Mouse (Mus musculus) midbrain, postnatal 0 days (tissue): ENCODE measurements at regions not wholly inside any gene's neighbourhood (a gene's known extent, or its start where the extent isn't known, plus 50 kb on each side); places are given as distances from the start of the nearest gene placed in this dataset.
A peak's percentile ranks its signal among the peaks of the same experiment; 100 is the strongest.

Experiments
- ATAC-seq: fragments of 200-750 bp; cut with Nextera tagmentation; 2 replicates; pipeline ENCODE4 v1.8.0; 2017; ENCODE audit warnings: moderate number of reproducible peaks, mild to moderate bottlenecking, moderate TSS enrichment, moderate library complexity; ENCODE audit not compliant: low FRiP score
- DNase-seq: peaks from one replicate; pipeline ENCODE4 v3.0.0-alpha.2; 2015; ENCODE audit warnings: low spot score
- H3K27ac ChIP-seq: fragments of 300-500 bp; sonication (generic); 2 replicates; pipeline ENCODE4 v1.5.1; 2014; ENCODE audit warnings: low read depth, mild to moderate bottlenecking, low read length, mixed read lengths
- H3K27me3 ChIP-seq: fragments of 300-500 bp; sonication (generic); 2 replicates; pipeline ENCODE4 v1.6.1; 2014; ENCODE audit warnings: low read length, control low read depth, mixed read lengths; ENCODE audit not compliant: insufficient read depth
- H3K36me3 ChIP-seq: fragments of 300-500 bp; sonication (generic); 2 replicates; pipeline ENCODE4 v1.6.1; 2014; ENCODE audit warnings: low read length, control low read depth, mixed read lengths; ENCODE audit not compliant: insufficient read depth
- H3K4me1 ChIP-seq: fragments of 300-500 bp; sonication (generic); 2 replicates; pipeline ENCODE4 v1.6.1; 2014; ENCODE audit warnings: mild to moderate bottlenecking, control low read depth, antibody characterized with exemption, low read length, mixed read lengths; ENCODE audit not compliant: insufficient read depth
- H3K4me2 ChIP-seq: fragments of 300-500 bp; sonication (generic); 2 replicates; pipeline ENCODE4 v1.6.1; 2014; ENCODE audit warnings: low read depth, mild to moderate bottlenecking, low read length, mixed read lengths; ENCODE audit not compliant: poor library complexity, severe bottlenecking
- H3K4me3 ChIP-seq: fragments of 300-500 bp; sonication (generic); 2 replicates; pipeline ENCODE4 v1.5.1; 2014; ENCODE audit warnings: low read depth, mild to moderate bottlenecking, low read length, moderate library complexity
- H3K9ac ChIP-seq: fragments of 300-500 bp; sonication (generic); replicated peaks from 2 replicates; pipeline ENCODE4 v1.6.1; 2014; ENCODE audit warnings: mild to moderate bottlenecking, low read length, moderate library complexity, mixed read lengths; ENCODE audit not compliant: poor library complexity, severe bottlenecking
- H3K9me3 ChIP-seq: fragments of 300-500 bp; sonication (generic); 2 replicates; pipeline ENCODE4 v1.6.1; 2016; ENCODE audit warnings: low read length, control low read depth
- CTCF ChIP-seq: IDR thresholded peaks from 2 replicates; pipeline ENCODE4 v1.5.1; 2016; ENCODE audit warnings: antibody characterized with exemption, mild to moderate bottlenecking
- WGBS: fragments of 180-500 bp; shearing (Covaris S2); extraction: QIAGEN DNeasy Blood & Tissue Kit; methylation state at CpG from one replicate; pipeline ENCODE4 v1.1.7; 2014; 5-methylcytosine and 5-hydroxymethylcytosine counted together

DNA sequence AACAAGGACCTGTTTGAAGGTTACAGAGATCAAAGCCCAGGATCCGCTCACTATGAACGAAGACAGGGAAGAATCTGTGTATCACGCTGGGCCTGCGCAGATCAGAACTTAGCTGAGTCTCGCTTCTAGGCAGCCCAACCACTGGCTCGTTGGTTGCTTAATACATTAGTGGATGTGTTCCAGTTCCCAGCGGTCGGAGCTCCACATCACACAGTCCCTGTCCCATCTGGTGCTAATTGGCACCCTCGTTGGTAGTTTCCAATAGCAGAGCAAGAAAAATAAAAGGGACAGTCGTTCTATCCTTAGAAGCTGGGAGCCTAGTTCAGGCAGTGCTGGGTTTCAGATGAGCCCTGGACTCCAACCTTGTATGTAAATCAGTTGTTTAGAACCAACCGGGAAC is 251.2 kb downstream of the Lyplal1 start:
- Histone ChIP-seq H3K36me3 (no peaks in the 10 kb centered on the region), H3K9ac (no peak overlapping the region), H3K27me3 (no peaks in the 10 kb centered on the region), H3K27ac (no peak overlapping the region), H3K4me2 (no peak overlapping the region), H3K9me3 (no peaks in the 10 kb centered on the region), H3K4me1 (no peaks in the 10 kb centered on the region), H3K4me3 (no peak overlapping the region)
- 84% methylated on average over 11 of the region's 11 CpGs for whole genome bisulfite sequencing
- TF ChIP-seq CTCF, result no peak
- peak; percentile 47 for DNase-seq
- ATAC-seq, result no peak

DNA sequence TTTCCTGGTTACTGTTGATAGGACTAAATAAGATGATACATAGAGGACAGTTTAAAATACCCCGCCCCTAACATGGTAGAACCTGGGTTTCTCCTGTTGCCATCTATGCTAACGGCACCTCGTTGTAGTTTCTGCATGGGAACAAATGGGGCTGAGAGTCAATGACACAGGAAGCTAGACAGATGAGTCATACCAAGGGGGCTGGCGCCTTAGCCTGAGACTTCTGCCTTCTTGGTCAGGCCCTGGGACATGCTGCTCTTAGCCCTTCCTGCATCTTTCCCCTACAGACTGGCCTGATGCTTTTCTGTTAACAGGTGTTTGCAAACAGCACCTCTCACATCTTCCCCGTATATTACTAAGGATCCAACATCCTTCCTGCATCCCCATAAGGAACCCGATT is 250.5 kb downstream of the Lyplal1 start:
- no peak for DNase-seq
- no peak overlapping the region for H3K27ac ChIP-seq
- no peaks in the 10 kb centered on the region for H3K9me3 ChIP-seq
- H3K9ac ChIP-seq, result no peak overlapping the region
- H3K4me1 ChIP-seq, result no peaks in the 10 kb centered on the region
- no peak overlapping the region for H3K4me3 ChIP-seq
- no peak overlapping the region for H3K4me2 ChIP-seq
- no peak for TF ChIP-seq CTCF
- no peaks in the 10 kb centered on the region for H3K36me3 ChIP-seq
- 91% methylated on average over 6 of the region's 6 CpGs for WGBS
- no peak for ATAC-seq
- H3K27me3 ChIP-seq, result no peaks in the 10 kb centered on the region

- TF ChIP-seq CTCF, result no peak
Observed at GRCm38 (mm10) chr1:185867018-185867417, 250.1 kb downstream of the Lyplal1 start.

DNA sequence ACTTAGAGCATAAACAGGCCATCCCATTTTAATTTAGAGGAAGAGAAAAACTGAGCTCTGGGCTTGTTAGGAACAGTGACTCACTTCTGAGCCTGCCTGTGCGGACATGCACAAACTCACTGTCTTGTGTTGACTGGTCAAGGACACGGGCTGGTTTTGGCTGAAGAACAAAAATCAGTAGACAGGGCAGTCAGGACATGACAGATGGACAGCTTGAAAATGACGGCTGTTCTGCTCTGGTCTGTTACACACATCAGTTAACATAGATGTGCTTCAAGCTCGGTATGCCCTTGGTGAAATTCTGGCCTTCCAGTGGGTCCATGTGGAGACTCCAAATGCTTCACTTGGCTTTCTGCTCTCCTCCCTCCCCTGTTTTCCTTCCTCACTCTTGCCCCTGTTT is 248.4 kb downstream of the Lyplal1 start:
- 91% methylated on average over 4 of the region's 4 CpGs for WGBS
- no peak for ATAC-seq

More at GRCm38 (mm10) chr1:185867018-185867417, 250.1 kb downstream of the Lyplal1 start:
- Histone ChIP-seq H3K4me1 (no peaks in the 10 kb centered on the region), H3K9ac (no peak overlapping the region), H3K4me2 (no peak overlapping the region), H3K27ac (no peak overlapping the region), H3K36me3 (no peaks in the 10 kb centered on the region), H3K27me3 (no peaks in the 10 kb centered on the region), H3K4me3 (no peak overlapping the region), H3K9me3 (no peaks in the 10 kb centered on the region)
- ATAC-seq (no peak), DNase-seq (no peak)
- WGBS, result 89% methylated on average over 4 of the region's 4 CpGs

DNA sequence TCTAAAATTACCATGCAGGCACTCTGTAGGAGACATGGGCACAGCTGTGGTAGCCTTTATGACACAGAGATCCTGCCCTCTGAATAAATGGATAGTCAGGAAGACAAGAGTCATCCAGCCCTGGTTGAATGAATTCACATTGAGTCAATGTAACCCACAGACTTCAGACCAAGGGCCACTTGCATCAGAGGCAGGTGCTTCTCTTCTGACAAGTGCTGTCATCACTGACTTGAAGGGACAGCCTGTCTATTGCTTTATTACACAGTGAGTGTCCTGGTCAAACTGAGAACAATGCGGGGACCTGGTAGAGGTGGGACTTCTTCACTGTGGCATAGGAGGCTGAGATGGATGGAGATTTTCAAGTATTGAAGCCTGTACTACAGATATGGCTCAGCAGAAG is 230.1 kb downstream of the Lyplal1 start:
- DNase-seq, result no peak
- Histone ChIP-seq H3K4me2 (no peak overlapping the region), H3K9me3 (no peaks in the 10 kb centered on the region), H3K36me3 (no peaks in the 10 kb centered on the region), H3K27me3 (no peaks in the 10 kb centered on the region), H3K27ac (no peak overlapping the region), H3K4me3 (no peak overlapping the region), H3K4me1 (no peaks in the 10 kb centered on the region), H3K9ac (no peak overlapping the region)
- ATAC-seq, result no peak
- WGBS, result 97% methylated on average over 1 of the region's 1 CpGs
- no peak for TF ChIP-seq CTCF

More for the DNA sequence above, 248.4 kb downstream of the Lyplal1 start:
- peak; percentile 78 for DNase-seq
- no peak overlapping the region for H3K9ac ChIP-seq
- H3K27me3 ChIP-seq, result no peaks in the 10 kb centered on the region
- H3K4me2 ChIP-seq, result no peak overlapping the region
- no peaks in the 10 kb centered on the region for H3K36me3 ChIP-seq
- H3K9me3 ChIP-seq, result no peaks in the 10 kb centered on the region
- no peaks in the 10 kb centered on the region for H3K4me1 ChIP-seq
- no peak overlapping the region for H3K27ac ChIP-seq
- TF ChIP-seq CTCF, result no peak
- H3K4me3 ChIP-seq, result no peak overlapping the region

DNA sequence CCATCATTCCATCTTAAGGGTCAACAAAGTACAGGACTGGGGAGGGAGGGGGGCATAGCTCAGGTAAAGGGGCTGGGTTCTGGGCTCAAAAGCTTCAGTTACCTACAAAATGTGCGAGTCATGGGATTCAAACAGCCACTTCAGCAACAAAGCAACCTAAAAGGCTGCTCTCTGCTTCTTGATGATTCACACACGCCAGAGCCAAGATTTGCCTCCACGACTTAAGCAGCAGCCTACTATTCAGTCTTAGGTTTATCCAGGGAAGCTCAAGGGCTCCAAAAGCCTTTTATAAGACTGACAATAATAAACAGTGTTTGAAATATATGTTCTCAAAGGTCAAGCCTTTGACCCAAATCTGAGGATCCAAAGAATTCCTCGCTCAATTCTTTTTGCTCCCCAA is 225.3 kb downstream of the Lyplal1 start:
- no peak for DNase-seq
- TF ChIP-seq CTCF, result no peak
- H3K4me2 ChIP-seq, result no peak overlapping the region
- H3K36me3 ChIP-seq, result no peaks in the 10 kb centered on the region
- H3K4me1 ChIP-seq, result no peaks in the 10 kb centered on the region
- no peaks in the 10 kb centered on the region for H3K9me3 ChIP-seq
- ATAC-seq, result no peak
- WGBS, result 80% methylated on average over 4 of the region's 4 CpGs
- no peak overlapping the region for H3K9ac ChIP-seq
- H3K27ac ChIP-seq, result no peak overlapping the region
- no peaks in the 10 kb centered on the region for H3K27me3 ChIP-seq
- no peak overlapping the region for H3K4me3 ChIP-seq
